ENCODE assay signal across 12 mouse cellular contexts in genomic region chr3:121329647-121330046, GRCm38 (mm10). TPM values are rescaled to one million over a fixed set of nuclear protein-coding genes. Genes with fewer than 3 reads are reported as not detected.
DNase-seq lines count a peak whose midpoint lies in the region; ATAC-seq and TF ChIP-seq lines count a peak whose summit lies in the region.
"Had no signal": no experiment of that assay in that cellular context is flagged by ENCODE, and none has a peak within 500 bp of the region (broad histone marks: within the 10 kb centered on the region; RNA-seq: fewer than 3 reads in every experiment).

No protein-coding gene starts in this region.

- no peak overlapping the region for H3K4me3 ChIP-seq in heart, embryonic 14.5 days (ENCODE audit: control insufficient read depth in 1 of 2, insufficient read depth in 1 of 2, low read depth in 1 of 2, low read length in 2 of 2)
- H3K4me3 ChIP-seq in heart, embryonic 11.5 days (ENCODE audit: low read depth, low read length) = no peak overlapping the region
- peak overlapping the region; percentile 1; the same call in 1 of the 2 replicates for H3K4me3 ChIP-seq in spleen, adult 2 months (ENCODE audit: extremely low read depth, insufficient read depth, insufficient read length)
- H3K4me3 ChIP-seq in embryonic facial prominence, embryonic 13.5 days = no peak overlapping the region
- H3K4me3 ChIP-seq: liver, embryonic 12.5 days had no signal

- H3K9ac ChIP-seq in heart, embryonic 14.5 days (ENCODE audit: low read length) = no peak overlapping the region
- H3K9ac ChIP-seq in heart, embryonic 11.5 days (ENCODE audit: low read depth, low read length) = no peak overlapping the region
- H3K9ac ChIP-seq in embryonic facial prominence, embryonic 13.5 days = no peak overlapping the region
- H3K9ac ChIP-seq: hindbrain, embryonic 14.5 days; liver, embryonic 12.5 days had no signal

- no peaks in the 10 kb centered on the region for H3K27me3 ChIP-seq in heart, embryonic 14.5 days (ENCODE audit: control insufficient read depth, insufficient read depth, low read length)
- no peaks in the 10 kb centered on the region for H3K27me3 ChIP-seq in heart, embryonic 11.5 days (ENCODE audit: control insufficient read depth, insufficient read depth, low read length)
- H3K27me3 ChIP-seq in spleen, adult 2 months (ENCODE audit: control insufficient read depth, insufficient read depth, low read length) = no peaks in the 10 kb centered on the region
- no peaks in the 10 kb centered on the region for H3K27me3 ChIP-seq in embryonic facial prominence, embryonic 13.5 days
- H3K27me3 ChIP-seq: liver, embryonic 12.5 days had no signal

- no peak for ATAC-seq in heart, embryonic 14.5 days (ENCODE audit: insufficient number of reproducible peaks, insufficient read depth, low FRiP score, low read depth)
- no peak for ATAC-seq in heart, embryonic 11.5 days (replicated peaks; ENCODE audit: insufficient number of reproducible peaks, low FRiP score, low TSS enrichment)
- ATAC-seq in embryonic facial prominence, embryonic 13.5 days (ENCODE audit: insufficient number of reproducible peaks, insufficient read depth, low FRiP score, low TSS enrichment, low read depth) = no peak
- ATAC-seq: liver, embryonic 12.5 days had no signal

- TF ChIP-seq POLR2A in spleen, adult 2 months (IDR thresholded peaks at IDR 0.05; ENCODE audit: low read depth, low read length) = no peak

- 56% methylated on average over 10 of the region's 10 CpGs for WGBS in heart, embryonic 14.5 days
- WGBS in heart, embryonic 11.5 days (ENCODE audit: insufficient replicate concordance) = 57% methylated on average over 10 of the region's 10 CpGs
- WGBS in spleen, adult 2 months = 36% methylated on average over 10 of the region's 10 CpGs
- 61% methylated on average over 10 of the region's 10 CpGs for WGBS in embryonic facial prominence, embryonic 13.5 days

- no peak for TF ChIP-seq CTCF in spleen, adult 2 months (IDR thresholded peaks at IDR 0.05; ENCODE audit: extremely low read depth, insufficient read depth, insufficient read length, insufficient replicate concordance)

- no peaks in the 10 kb centered on the region for H3K9me3 ChIP-seq in heart, embryonic 14.5 days (ENCODE audit: control insufficient read depth, low read length)
- H3K9me3 ChIP-seq in heart, embryonic 11.5 days (replicated peaks; ENCODE audit: control insufficient read depth, low read length) = no peaks in the 10 kb centered on the region
- no peaks in the 10 kb centered on the region for H3K9me3 ChIP-seq in embryonic facial prominence, embryonic 13.5 days
- H3K9me3 ChIP-seq: liver, embryonic 12.5 days had no signal

- H3K4me2 ChIP-seq in heart, embryonic 14.5 days (ENCODE audit: low read length) = no peak overlapping the region
- no peak overlapping the region for H3K4me2 ChIP-seq in heart, embryonic 11.5 days
- H3K4me2 ChIP-seq in embryonic facial prominence, embryonic 13.5 days = no peak overlapping the region
- H3K4me2 ChIP-seq: hindbrain, embryonic 14.5 days; liver, embryonic 12.5 days had no signal

- H3K36me3 ChIP-seq in heart, embryonic 14.5 days (ENCODE audit: control insufficient read depth, insufficient read depth, low read length) = peaks cover 13% of the 10 kb centered on the region; the same call in 1 of the 2 replicates
- no peaks in the 10 kb centered on the region; the same call in 1 of the 2 replicates for H3K36me3 ChIP-seq in heart, embryonic 11.5 days (ENCODE audit: control insufficient read depth, insufficient read depth, low read length)
- no peaks in the 10 kb centered on the region for H3K36me3 ChIP-seq in spleen, adult 2 months (ENCODE audit: control insufficient read depth, insufficient read depth, low read length)
- H3K36me3 ChIP-seq in embryonic facial prominence, embryonic 13.5 days = 0 out of 2 replicates have a peak, but pooled peaks cover 2% of the 10 kb centered on the region
- H3K36me3 ChIP-seq: liver, embryonic 12.5 days had no signal

- DNase-seq in spleen, adult 2 months (ENCODE audit: low read depth in 1 of 2, low spot score in 2 of 2) = peak in 1 of 2 experiments; percentile 39
- no peak for DNase-seq in spleen, postnatal 14 days (ENCODE audit: low spot score in 2 of 2)
- DNase-seq in thymus, postnatal 14 days = peak; percentile 48
- DNase-seq in adrenal gland, adult 2 months = no peak
- no peak for DNase-seq in urinary bladder, adult 18-20 months (ENCODE audit: low spot score in 2 of 2)
- DNase-seq: retina, postnatal 1 day had no signal

- H3K4me1 ChIP-seq in heart, embryonic 14.5 days (ENCODE audit: control insufficient read depth in 2 of 2, insufficient read depth in 2 of 2, low read length in 2 of 2) = peaks cover 2 to 12% of the 10 kb centered on the region in 2 experiments; a peak in 2 of 4 replicates
- no peaks in the 10 kb centered on the region for H3K4me1 ChIP-seq in heart, embryonic 11.5 days (ENCODE audit: control insufficient read depth, insufficient read depth, low read length)
- peaks cover 15% of the 10 kb centered on the region; the same call in 1 of the 2 replicates for H3K4me1 ChIP-seq in spleen, adult 2 months (ENCODE audit: control insufficient read depth, insufficient read depth, insufficient read length)
- H3K4me1 ChIP-seq in embryonic facial prominence, embryonic 13.5 days = peaks cover 8% of the 10 kb centered on the region

- H3K27ac ChIP-seq in heart, embryonic 14.5 days (replicated peaks in 1 of 2; ENCODE audit: control insufficient read depth in 1 of 2, insufficient read depth in 1 of 2, low read depth in 2 of 2, low read length in 2 of 2) = 0 out of 4 replicates have a peak overlapping the region, but pooled peaks have one; percentile 3 to 39
- H3K27ac ChIP-seq in heart, embryonic 11.5 days (ENCODE audit: low read depth, low read length) = no peak overlapping the region
- H3K27ac ChIP-seq in spleen, adult 2 months (ENCODE audit: insufficient read depth, low read length) = peak overlapping the region; percentile 88
- H3K27ac ChIP-seq in embryonic facial prominence, embryonic 13.5 days = peak overlapping the region; percentile 40; the same call in 1 of the 2 replicates
- H3K27ac ChIP-seq: hindbrain, embryonic 14.5 days; kidney, postnatal 0 days; liver, embryonic 12.5 days had no signal

RNA-seq across cellular contexts. Expression of gene Alg14, which starts 38.1 kb away (rescaled TPM):
- polyA plus RNA-seq in heart, embryonic 14.5 days (2014; fragmentation: Nextera tagmentation; extraction: Ambion mirVana) = 41.9 and 43.7 TPM in 2 replicates
- 38.2 and 42.2 TPM in 2 replicates for polyA plus RNA-seq in heart, embryonic 11.5 days (2014; fragmentation: Nextera tagmentation; extraction: Ambion mirVana)
- polyA plus RNA-seq in spleen, adult 2 months (2012; rRNA removed) = 4.3 and 4.6 TPM in 2 replicates
- polyA plus RNA-seq in embryonic facial prominence, embryonic 13.5 days (2015; fragmentation: Nextera tagmentation; extraction: Ambion mirVana) = 37.0 and 44.5 TPM in 2 replicates
- 10 to 100 TPM; 37.3 to 39.7 TPM for total RNA-seq in adrenal gland, adult 2 months (2021)
- polyA plus RNA-seq in adrenal gland, adult 2 months (2012; rRNA removed) = 16.1 and 16.4 TPM in 2 replicates

RNA-seq across cellular contexts. Expression of gene Tmem56, which starts 46.7 kb away (rescaled TPM):
- 1.3 and 1.5 TPM in 2 replicates for polyA plus RNA-seq in heart, embryonic 14.5 days (2014; fragmentation: Nextera tagmentation; extraction: Ambion mirVana)
- polyA plus RNA-seq in heart, embryonic 11.5 days (2014; fragmentation: Nextera tagmentation; extraction: Ambion mirVana) = 1.8 and 2.5 TPM in 2 replicates
- 0.37 and 0.60 TPM in 2 replicates for polyA plus RNA-seq in spleen, adult 2 months (2012; rRNA removed)
- 0.74 and 0.99 TPM in 2 replicates for polyA plus RNA-seq in embryonic facial prominence, embryonic 13.5 days (2015; fragmentation: Nextera tagmentation; extraction: Ambion mirVana)
- 10 to 100 TPM; 32.0 to 56.3 TPM for total RNA-seq in adrenal gland, adult 2 months (2021)
- polyA plus RNA-seq in adrenal gland, adult 2 months (2012; rRNA removed) = 7.8 TPM in 2 replicates
